Mouse (Mus musculus): Measurements from ENCODE around the gene Rnd3. TPM values are rescaled to one million over a fixed set of nuclear protein-coding genes. Genes with fewer than 3 reads are reported as not detected.
A peak's percentile ranks its signal among the peaks of the same experiment; 100 is the strongest.

The Rnd3 gene
- polyA plus RNA-seq (2011; ENCODE audit: insufficient read depth, insufficient read length, low read depth, missing spikeins): 64.0 and 69.9 TPM in 2 replicates

- Histone ChIP-seq H3K27ac (ENCODE audit: insufficient read depth, low read length) (no peak within 1 kb of the TSS), H3K4me3 (ENCODE audit: low read depth, low read length) (peak within 1 kb of the TSS; percentile 64), H3K4me1 (ENCODE audit: control insufficient read depth, insufficient read depth, low read length) (no peaks in the 10 kb centered on the region), H3K9me3 (replicated peaks; ENCODE audit: control insufficient read depth, insufficient read depth, low read length, poor library complexity, severe bottlenecking) (no peaks in the 10 kb centered on the region), H3K36me3 (ENCODE audit: control insufficient read depth, insufficient read depth, low read length, poor library complexity, severe bottlenecking) (no peaks in the 10 kb centered on the region), H3K27me3 (ENCODE audit: control insufficient read depth, insufficient read depth, low read length, poor library complexity, severe bottlenecking) (no peaks in the 10 kb centered on the region), H3K9ac (ENCODE audit: low read depth, poor library complexity, severe bottlenecking) (peak within 1 kb of the TSS; percentile 86)
- TF ChIP-seq CTCF (IDR thresholded peaks at IDR 0.05; ENCODE audit: low read depth, low read length) (peak; percentile 79), POLR2A (IDR thresholded peaks at IDR 0.05; ENCODE audit: insufficient read depth, low read length) (peak; percentile 90), EP300 (IDR thresholded peaks at IDR 0.05; ENCODE audit: insufficient read depth, low read depth, low read length) (no peak)
These were observed at the start of gene Rnd3 for GRCm38 (mm10) chr2:51148975-51149374. Gene Rnd3 (minus strand): TSS chr2:51149111.

DNA sequence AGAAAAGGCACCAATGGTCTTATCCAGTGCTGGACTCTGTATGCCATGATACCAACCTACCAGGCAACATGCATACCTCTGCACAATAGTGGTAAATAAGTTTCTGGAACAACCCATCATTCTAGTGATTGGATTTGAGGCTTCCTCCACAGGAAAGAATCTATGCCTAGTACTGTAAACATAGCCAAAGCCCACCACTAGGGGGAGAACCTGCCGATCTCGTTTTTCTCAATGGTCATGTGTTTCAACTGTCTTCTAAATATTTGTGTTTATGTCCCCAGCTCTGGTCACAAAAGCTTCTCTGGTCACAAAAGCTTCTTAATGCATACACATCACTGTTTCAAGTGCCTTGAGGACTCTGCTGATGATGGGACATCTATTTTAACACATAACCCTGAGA, 43.4 kb upstream of the Rnd3 start:
- no peak overlapping the region for H3K9ac ChIP-seq (ENCODE audit: low read depth, poor library complexity, severe bottlenecking)
- H3K4me1 ChIP-seq (ENCODE audit: control insufficient read depth, insufficient read depth, low read length): no peaks in the 10 kb centered on the region
- TF ChIP-seq POLR2A (IDR thresholded peaks at IDR 0.05; ENCODE audit: insufficient read depth, low read length): no peak
- no peak for TF ChIP-seq CTCF (IDR thresholded peaks at IDR 0.05; ENCODE audit: low read depth, low read length)
- no peak for TF ChIP-seq EP300 (IDR thresholded peaks at IDR 0.05; ENCODE audit: insufficient read depth, low read depth, low read length)
- no peaks in the 10 kb centered on the region for H3K27me3 ChIP-seq (ENCODE audit: control insufficient read depth, insufficient read depth, low read length, poor library complexity, severe bottlenecking)
- no peaks in the 10 kb centered on the region for H3K36me3 ChIP-seq (ENCODE audit: control insufficient read depth, insufficient read depth, low read length, poor library complexity, severe bottlenecking)
- no peaks in the 10 kb centered on the region for H3K9me3 ChIP-seq (replicated peaks; ENCODE audit: control insufficient read depth, insufficient read depth, low read length, poor library complexity, severe bottlenecking)
- no peak overlapping the region for H3K4me3 ChIP-seq (ENCODE audit: low read depth, low read length)
- H3K27ac ChIP-seq (ENCODE audit: insufficient read depth, low read length): no peak overlapping the region

DNA sequence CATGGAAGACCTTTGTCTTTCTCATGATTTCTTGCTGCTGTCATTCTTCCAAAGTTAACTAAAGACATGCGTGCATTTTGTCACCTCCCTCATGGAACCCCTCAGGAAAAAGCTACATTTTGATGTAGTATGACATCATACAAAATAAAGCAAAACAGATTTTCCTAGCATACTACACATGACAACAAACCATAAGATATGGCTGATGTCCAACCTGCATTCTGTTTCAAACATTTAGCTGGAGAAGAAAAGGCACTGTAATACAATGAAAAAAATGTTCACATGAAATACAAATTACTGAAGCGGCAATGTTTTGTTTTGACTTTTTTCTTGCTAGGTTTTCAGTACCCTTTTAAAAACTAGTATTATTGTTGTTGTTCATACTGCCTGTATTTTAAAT, 36.9 kb upstream of the Rnd3 start:
- Histone ChIP-seq H3K27me3 (ENCODE audit: control insufficient read depth, insufficient read depth, low read length, poor library complexity, severe bottlenecking) (no peaks in the 10 kb centered on the region; the same call in 1 of the 2 replicates), H3K27ac (ENCODE audit: insufficient read depth, low read length) (no peak overlapping the region), H3K9me3 (replicated peaks; ENCODE audit: control insufficient read depth, insufficient read depth, low read length, poor library complexity, severe bottlenecking) (no peaks in the 10 kb centered on the region), H3K36me3 (ENCODE audit: control insufficient read depth, insufficient read depth, low read length, poor library complexity, severe bottlenecking) (no peaks in the 10 kb centered on the region), H3K4me1 (ENCODE audit: control insufficient read depth, insufficient read depth, low read length) (no peaks in the 10 kb centered on the region), H3K9ac (ENCODE audit: low read depth, poor library complexity, severe bottlenecking) (no peak overlapping the region), H3K4me3 (ENCODE audit: low read depth, low read length) (no peak overlapping the region)
- no peak for TF ChIP-seq CTCF (IDR thresholded peaks at IDR 0.05; ENCODE audit: low read depth, low read length)
- no peak for TF ChIP-seq POLR2A (IDR thresholded peaks at IDR 0.05; ENCODE audit: insufficient read depth, low read length)
- TF ChIP-seq EP300 (IDR thresholded peaks at IDR 0.05; ENCODE audit: insufficient read depth, low read depth, low read length): no peak

- no peak for TF ChIP-seq CTCF (IDR thresholded peaks at IDR 0.05; ENCODE audit: low read depth, low read length)
- no peak for TF ChIP-seq POLR2A (IDR thresholded peaks at IDR 0.05; ENCODE audit: insufficient read depth, low read length)
- TF ChIP-seq EP300 (IDR thresholded peaks at IDR 0.05; ENCODE audit: insufficient read depth, low read depth, low read length): no peak
- H3K4me1 ChIP-seq (ENCODE audit: control insufficient read depth, insufficient read depth, low read length): no peaks in the 10 kb centered on the region
- no peaks in the 10 kb centered on the region for H3K9me3 ChIP-seq (replicated peaks; ENCODE audit: control insufficient read depth, insufficient read depth, low read length, poor library complexity, severe bottlenecking)
These were observed 34.1 kb upstream of the Rnd3 start for GRCm38 (mm10) chr2:51182990-51183389.

GRCm38 (mm10) chr2:51181376-51181775, 32.5 kb upstream of the Rnd3 start:
- H3K9ac ChIP-seq (ENCODE audit: low read depth, poor library complexity, severe bottlenecking): no peak overlapping the region
- no peaks in the 10 kb centered on the region for H3K9me3 ChIP-seq (replicated peaks; ENCODE audit: control insufficient read depth, insufficient read depth, low read length, poor library complexity, severe bottlenecking)
- TF ChIP-seq CTCF (IDR thresholded peaks at IDR 0.05; ENCODE audit: low read depth, low read length) (no peak), POLR2A (IDR thresholded peaks at IDR 0.05; ENCODE audit: insufficient read depth, low read length) (no peak), EP300 (IDR thresholded peaks at IDR 0.05; ENCODE audit: insufficient read depth, low read depth, low read length) (no peak)
- H3K27me3 ChIP-seq (ENCODE audit: control insufficient read depth, insufficient read depth, low read length, poor library complexity, severe bottlenecking): no peaks in the 10 kb centered on the region; the same call in 1 of the 2 replicates
- no peaks in the 10 kb centered on the region for H3K4me1 ChIP-seq (ENCODE audit: control insufficient read depth, insufficient read depth, low read length)
- no peak overlapping the region for H3K27ac ChIP-seq (ENCODE audit: insufficient read depth, low read length)
- no peaks in the 10 kb centered on the region for H3K36me3 ChIP-seq (ENCODE audit: control insufficient read depth, insufficient read depth, low read length, poor library complexity, severe bottlenecking)
- no peak overlapping the region for H3K4me3 ChIP-seq (ENCODE audit: low read depth, low read length)

More at GRCm38 (mm10) chr2:51182990-51183389, 34.1 kb upstream of the Rnd3 start:
- H3K36me3 ChIP-seq (ENCODE audit: control insufficient read depth, insufficient read depth, low read length, poor library complexity, severe bottlenecking): no peaks in the 10 kb centered on the region
- H3K4me3 ChIP-seq (ENCODE audit: low read depth, low read length): no peak overlapping the region
- no peak overlapping the region for H3K27ac ChIP-seq (ENCODE audit: insufficient read depth, low read length)
- H3K27me3 ChIP-seq (ENCODE audit: control insufficient read depth, insufficient read depth, low read length, poor library complexity, severe bottlenecking): no peaks in the 10 kb centered on the region; the same call in 1 of the 2 replicates
- H3K9ac ChIP-seq (ENCODE audit: low read depth, poor library complexity, severe bottlenecking): no peak overlapping the region

DNA sequence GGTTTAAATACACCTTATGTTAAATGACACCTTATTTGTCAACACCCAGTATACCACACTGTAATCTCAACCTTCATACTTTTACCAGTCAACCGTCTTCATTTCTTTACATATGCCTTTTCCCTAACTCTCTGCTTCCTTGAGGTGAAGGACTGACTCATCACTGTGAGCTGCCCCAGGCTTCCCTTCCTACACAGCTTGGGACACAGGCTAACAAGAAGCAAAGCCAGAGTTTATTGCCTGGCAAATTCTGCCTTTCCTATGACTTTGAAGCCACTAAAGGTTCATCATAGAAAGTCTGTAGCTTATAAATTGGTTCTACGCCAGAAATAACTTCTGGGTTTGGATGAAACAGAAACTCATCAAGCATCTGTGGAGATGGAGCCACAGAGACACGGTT, 30.2 kb upstream of the Rnd3 start:
- H3K4me1 ChIP-seq (ENCODE audit: control insufficient read depth, insufficient read depth, low read length): no peaks in the 10 kb centered on the region
- no peak overlapping the region for H3K27ac ChIP-seq (ENCODE audit: insufficient read depth, low read length)
- H3K9me3 ChIP-seq (replicated peaks; ENCODE audit: control insufficient read depth, insufficient read depth, low read length, poor library complexity, severe bottlenecking): no peaks in the 10 kb centered on the region
- H3K27me3 ChIP-seq (ENCODE audit: control insufficient read depth, insufficient read depth, low read length, poor library complexity, severe bottlenecking): no peaks in the 10 kb centered on the region; the same call in 1 of the 2 replicates
- no peaks in the 10 kb centered on the region for H3K36me3 ChIP-seq (ENCODE audit: control insufficient read depth, insufficient read depth, low read length, poor library complexity, severe bottlenecking)
- H3K9ac ChIP-seq (ENCODE audit: low read depth, poor library complexity, severe bottlenecking): no peak overlapping the region
- no peak overlapping the region for H3K4me3 ChIP-seq (ENCODE audit: low read depth, low read length)
- TF ChIP-seq POLR2A (IDR thresholded peaks at IDR 0.05; ENCODE audit: insufficient read depth, low read length): no peak
- no peak for TF ChIP-seq EP300 (IDR thresholded peaks at IDR 0.05; ENCODE audit: insufficient read depth, low read depth, low read length)
- no peak for TF ChIP-seq CTCF (IDR thresholded peaks at IDR 0.05; ENCODE audit: low read depth, low read length)

All from ES-Bruce4 (cell line).